Mouse (Mus musculus) forebrain, embryonic 11.5 days (tissue): ENCODE data around the gene Sys1. TPM values are rescaled to one million over a fixed set of nuclear protein-coding genes. Genes with fewer than 3 reads are reported as not detected.

ENCODE experiments used
- ATAC-seq: fragments of 200-750 bp; cut with Nextera tagmentation; replicated peaks from 2 replicates; pipeline ENCODE4 v1.8.0; 2017; ENCODE audit warnings: moderate TSS enrichment; ENCODE audit not compliant: low FRiP score
- DNase-seq: peaks from one replicate; pipeline ENCODE4 v3.0.0-alpha.2; 2017; ENCODE audit warnings: low spot score
- H3K27ac ChIP-seq: fragments of 300-500 bp; sonication (generic); 2 replicates; pipeline ENCODE4 v1.5.1; 2014; ENCODE audit warnings: low read depth, low read length
- H3K27me3 ChIP-seq: fragments of 300-500 bp; sonication (generic); 2 replicates; pipeline ENCODE4 v1.6.1; 2014; ENCODE audit warnings: mild to moderate bottlenecking, low read length, mixed read lengths; ENCODE audit not compliant: control insufficient read depth, insufficient read depth
- H3K36me3 ChIP-seq: fragments of 300-500 bp; sonication (generic); 2 replicates; pipeline ENCODE4 v1.6.1; 2014; ENCODE audit warnings: mild to moderate bottlenecking, low read length, moderate library complexity, mixed read lengths; ENCODE audit not compliant: control insufficient read depth, insufficient read depth
- H3K4me1 ChIP-seq: fragments of 300-500 bp; sonication (generic); replicated peaks from 2 replicates; pipeline ENCODE4 v1.6.1; 2014; ENCODE audit warnings: low read length, mixed read lengths; ENCODE audit not compliant: control insufficient read depth, insufficient read depth
- H3K4me2 ChIP-seq: fragments of 300-500 bp; sonication (generic); 2 replicates; pipeline ENCODE4 v1.6.1; 2014; ENCODE audit warnings: low read depth, mild to moderate bottlenecking, low read length, moderate library complexity, mixed read lengths; ENCODE audit not compliant: severe bottlenecking
- H3K4me3 ChIP-seq: fragments of 300-500 bp; sonication (generic); 2 replicates; pipeline ENCODE4 v1.5.1; 2014; ENCODE audit warnings: low read depth, low read length
- H3K9ac ChIP-seq: fragments of 300-500 bp; sonication (generic); 2 replicates; pipeline ENCODE4 v1.6.1; 2014; ENCODE audit warnings: low read length
- H3K9me3 ChIP-seq: fragments of 300-500 bp; sonication (generic); 2 replicates; pipeline ENCODE4 v1.6.1; 2016; ENCODE audit warnings: low read length, mixed read lengths; ENCODE audit not compliant: control insufficient read depth
- WGBS: fragments of 180-500 bp; shearing (Covaris S2); extraction: QIAGEN DNeasy Blood & Tissue Kit; methylation state at CpG from one replicate; pipeline ENCODE4 v1.1.7; 2014; 5-methylcytosine and 5-hydroxymethylcytosine counted together
- polyA plus RNA-seq: library from polyadenylated mRNA; unstranded; fragments of >200 nt; fragmentation: Nextera tagmentation; extraction: Ambion mirVana; gene quantifications from 2 replicates; pipeline ENCODE4 v1.2.1, GENCODE M21; 2014

The Sys1 gene
- polyA plus RNA-seq, 1 experiment from 2014 or later = 63.4 TPM

- DNase-seq = no peak
- Histone ChIP-seq H3K27ac (no peak overlapping the region), H3K4me2 (no peak overlapping the region), H3K27me3 (no peaks in the 10 kb centered on the region), H3K36me3 (peaks cover 21% of the 10 kb centered on the region), H3K9me3 (peaks cover 3% of the 10 kb centered on the region; the same call in 1 of the 2 replicates), H3K4me1 (no peaks in the 10 kb centered on the region), H3K4me3 (no peak overlapping the region), H3K9ac (no peak overlapping the region)
- ATAC-seq = no peak
- WGBS = 92% methylated on average over 4 of the region's 4 CpGs
Measured at GRCm38 (mm10) chr2:164505619-164506347, 49.0 kb downstream of the Sys1 start.

- peaks cover 3% of the 10 kb centered on the region; the same call in 1 of the 2 replicates for H3K9me3 ChIP-seq
- ATAC-seq = no peak
- H3K36me3 ChIP-seq = peaks cover 16% of the 10 kb centered on the region
- no peak overlapping the region for H3K9ac ChIP-seq
- no peaks in the 10 kb centered on the region for H3K4me1 ChIP-seq
- H3K4me2 ChIP-seq = no peak overlapping the region
- H3K27ac ChIP-seq = no peak overlapping the region
- no peaks in the 10 kb centered on the region for H3K27me3 ChIP-seq
- no peak overlapping the region for H3K4me3 ChIP-seq
- WGBS = 81% methylated on average over 19 of the region's 19 CpGs
- DNase-seq = no peak
Measured at GRCm38 (mm10) chr2:164507811-164508210, 51.0 kb downstream of the Sys1 start.

GRCm38 (mm10) chr2:164510621-164511190 lies 53.9 kb downstream of the Sys1 start:
- no peak for ATAC-seq
- peaks cover 2% of the 10 kb centered on the region; the same call in 1 of the 2 replicates for H3K36me3 ChIP-seq
- no peak overlapping the region for H3K27ac ChIP-seq
- H3K4me1 ChIP-seq = no peaks in the 10 kb centered on the region
- no peak overlapping the region for H3K4me3 ChIP-seq
- no peak overlapping the region for H3K4me2 ChIP-seq
- H3K9me3 ChIP-seq = no peaks in the 10 kb centered on the region
- H3K9ac ChIP-seq = no peak overlapping the region
- no peaks in the 10 kb centered on the region for H3K27me3 ChIP-seq
- no peak for DNase-seq
- 45% methylated on average over 5 of the region's 5 CpGs for WGBS

GRCm38 (mm10) chr2:164512121-164512909 lies 55.6 kb downstream of the Sys1 start:
- DNase-seq (no peak), ATAC-seq (no peak)
- Histone ChIP-seq H3K9me3 (no peaks in the 10 kb centered on the region), H3K4me2 (no peak overlapping the region), H3K9ac (no peak overlapping the region), H3K4me3 (no peak overlapping the region), H3K27ac (no peak overlapping the region), H3K4me1 (no peaks in the 10 kb centered on the region), H3K27me3 (no peaks in the 10 kb centered on the region), H3K36me3 (no peaks in the 10 kb centered on the region)
- WGBS = 70% methylated on average over 11 of the region's 14 CpGs

- no peak overlapping the region for H3K27ac ChIP-seq
- DNase-seq (no peak), ATAC-seq (no peak)
- H3K9me3 ChIP-seq = no peaks in the 10 kb centered on the region
- H3K4me1 ChIP-seq = no peaks in the 10 kb centered on the region
- no peak overlapping the region for H3K4me2 ChIP-seq
- H3K4me3 ChIP-seq = no peak overlapping the region
- WGBS = 76% methylated on average over 8 of the region's 8 CpGs
- no peaks in the 10 kb centered on the region for H3K27me3 ChIP-seq
- H3K36me3 ChIP-seq = no peaks in the 10 kb centered on the region
- H3K9ac ChIP-seq = no peak overlapping the region
Measured at GRCm38 (mm10) chr2:164513389-164513788, 56.6 kb downstream of the Sys1 start.

- DNase-seq (no peak), ATAC-seq (no peak)
- Histone ChIP-seq H3K9me3 (no peaks in the 10 kb centered on the region), H3K9ac (no peak overlapping the region), H3K4me3 (no peak overlapping the region), H3K27ac (no peak overlapping the region), H3K27me3 (no peaks in the 10 kb centered on the region), H3K4me1 (no peaks in the 10 kb centered on the region), H3K36me3 (no peaks in the 10 kb centered on the region), H3K4me2 (no peak overlapping the region)
- WGBS = 68% methylated on average over 3 of the region's 3 CpGs
Measured at GRCm38 (mm10) chr2:164514916-164515315, 58.2 kb downstream of the Sys1 start.

- H3K9me3 ChIP-seq = no peaks in the 10 kb centered on the region
- H3K4me2 ChIP-seq = no peak overlapping the region
- no peak overlapping the region for H3K4me3 ChIP-seq
- H3K27ac ChIP-seq = no peak overlapping the region
- H3K4me1 ChIP-seq = no peaks in the 10 kb centered on the region
- DNase-seq (no peak), ATAC-seq (no peak)
- H3K27me3 ChIP-seq = no peaks in the 10 kb centered on the region
- no peak overlapping the region for H3K9ac ChIP-seq
- 82% methylated on average over 9 of the region's 9 CpGs for WGBS
- H3K36me3 ChIP-seq = no peaks in the 10 kb centered on the region
Measured at GRCm38 (mm10) chr2:164515897-164516296, 59.1 kb downstream of the Sys1 start.

GRCm38 (mm10) chr2:164516592-164516991 lies 59.8 kb downstream of the Sys1 start:
- DNase-seq = no peak

More at GRCm38 (mm10) chr2:164516592-164516991, 59.8 kb downstream of the Sys1 start:
- ATAC-seq = no peak
- Histone ChIP-seq H3K27ac (no peak overlapping the region), H3K36me3 (no peaks in the 10 kb centered on the region), H3K4me3 (no peak overlapping the region), H3K4me1 (no peaks in the 10 kb centered on the region), H3K9ac (no peak overlapping the region), H3K9me3 (no peaks in the 10 kb centered on the region), H3K27me3 (no peaks in the 10 kb centered on the region), H3K4me2 (no peak overlapping the region)
- 92% methylated on average over 11 of the region's 11 CpGs for WGBS
